Mouse (Mus musculus) forebrain, postnatal 0 days (tissue): ENCODE measurements around the gene Nkx2-5. TPM values are rescaled to one million over a fixed set of nuclear protein-coding genes. Genes with fewer than 3 reads are reported as not detected.

Experiments
- ATAC-seq: fragments of 200-750 bp; cut with Nextera tagmentation; 2 replicates; pipeline ENCODE4 v1.8.0; 2017; ENCODE audit warnings: mild to moderate bottlenecking, moderate library complexity
- DNase-seq: peaks from one replicate; pipeline ENCODE4 v3.0.0-alpha.2; 2015
- H3K27ac ChIP-seq: fragments of 300-500 bp; sonication (generic); 2 replicates; pipeline ENCODE4 v1.5.1; 2014; ENCODE audit warnings: low read depth, mild to moderate bottlenecking, antibody characterized with exemption, low read length, moderate library complexity, mixed read lengths
- H3K27me3 ChIP-seq: fragments of 300-500 bp; sonication (generic); 2 replicates; pipeline ENCODE4 v1.6.1; 2014; ENCODE audit warnings: mild to moderate bottlenecking, low read length, mixed read lengths; ENCODE audit not compliant: insufficient read depth
- H3K36me3 ChIP-seq: fragments of 300-500 bp; sonication (generic); 2 replicates; pipeline ENCODE4 v1.6.1; 2014; ENCODE audit warnings: mild to moderate bottlenecking, moderate library complexity; ENCODE audit not compliant: insufficient read depth
- H3K4me1 ChIP-seq: fragments of 300-500 bp; sonication (generic); 2 replicates; pipeline ENCODE4 v1.6.1; 2014; ENCODE audit warnings: antibody characterized with exemption; ENCODE audit not compliant: insufficient read depth
- H3K4me2 ChIP-seq: fragments of 300-500 bp; sonication (generic); 2 replicates; pipeline ENCODE4 v1.6.1; 2014; ENCODE audit warnings: low read depth, mild to moderate bottlenecking, moderate library complexity
- H3K4me3 ChIP-seq: fragments of 300-500 bp; sonication (generic); 2 replicates; pipeline ENCODE4 v1.5.1; 2014; ENCODE audit warnings: low read depth, low read length, mixed read lengths
- H3K9ac ChIP-seq: fragments of 300-500 bp; sonication (generic); 2 replicates; pipeline ENCODE4 v1.6.1; 2014; ENCODE audit warnings: mild to moderate bottlenecking
- H3K9me3 ChIP-seq: fragments of 300-500 bp; sonication (generic); 2 replicates; pipeline ENCODE4 v1.6.1; 2016; ENCODE audit warnings: low read length
- CTCF ChIP-seq: sonication (generic); IDR thresholded peaks from 2 replicates; pipeline ENCODE4 v1.5.1; 2016; ENCODE audit warnings: antibody characterized with exemption, control low read depth, low read depth
- WGBS: fragments of 180-500 bp; shearing (Covaris S2); extraction: QIAGEN DNeasy Blood & Tissue Kit; methylation state at CpG from one replicate; pipeline ENCODE4 v1.1.7; 2014; 5-methylcytosine and 5-hydroxymethylcytosine counted together
- polyA plus RNA-seq: library from polyadenylated mRNA; unstranded; fragments of >200 nt; fragmentation: Nextera tagmentation; extraction: Ambion mirVana; gene quantifications from 2 replicates; pipeline ENCODE4 v1.2.1, GENCODE M21; 2015
- total RNA-seq: library from RNA; depleted of rRNA; stranded (reverse); fragments of >200 nt; gene quantifications from 2 replicates; pipeline ENCODE4 v1.2.3, GENCODE M21; 2014

Gene Nkx2-5
- total and polyA plus RNA-seq, 2 experiments from 2014 or later: 0.14 TPM; not detected in 1

- no peaks in the 10 kb centered on the region for H3K9me3 ChIP-seq
- no peak overlapping the region for H3K9ac ChIP-seq
- H3K4me1 ChIP-seq: no peaks in the 10 kb centered on the region
- H3K4me2 ChIP-seq: no peak overlapping the region
- no peak overlapping the region for H3K4me3 ChIP-seq
- H3K27ac ChIP-seq: no peak overlapping the region
- TF ChIP-seq CTCF: no peak
- ATAC-seq (no peak), DNase-seq (no peak)
- no peaks in the 10 kb centered on the region for H3K27me3 ChIP-seq
- H3K36me3 ChIP-seq: no peaks in the 10 kb centered on the region
These were observed 27.0 kb downstream of the Nkx2-5 start for GRCm38 (mm10) chr17:26817776-26818175.

- no peak overlapping the region for H3K4me3 ChIP-seq
- H3K27ac ChIP-seq: no peak overlapping the region
- WGBS: 84% methylated on average over 6 of the region's 6 CpGs
- H3K9ac ChIP-seq: no peak overlapping the region
- no peak for TF ChIP-seq CTCF
- no peaks in the 10 kb centered on the region for H3K36me3 ChIP-seq
- H3K4me1 ChIP-seq: no peaks in the 10 kb centered on the region
- no peaks in the 10 kb centered on the region for H3K9me3 ChIP-seq
- DNase-seq (no peak), ATAC-seq (no peak)
- H3K4me2 ChIP-seq: no peak overlapping the region
- no peaks in the 10 kb centered on the region for H3K27me3 ChIP-seq
These were observed 28.0 kb downstream of the Nkx2-5 start for GRCm38 (mm10) chr17:26816810-26817209.

DNA sequence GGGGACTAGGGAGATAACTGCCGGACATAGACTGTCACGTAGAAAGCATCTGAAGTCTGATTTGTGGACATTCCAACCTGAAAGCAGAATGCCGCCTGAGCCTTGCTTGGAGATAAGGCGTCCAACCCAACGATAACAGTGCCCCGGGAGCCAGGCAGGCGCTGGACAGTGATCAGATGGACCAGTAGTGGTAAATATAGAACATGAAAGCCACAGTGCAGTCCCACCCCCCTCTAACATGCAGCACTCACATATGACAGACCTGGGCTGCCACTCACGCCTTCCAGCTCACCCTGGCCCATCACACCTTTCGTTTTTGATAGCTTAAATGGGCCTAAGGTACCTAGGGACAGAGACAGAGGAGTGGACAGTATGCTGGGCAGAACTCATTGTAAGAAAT is 31.3 kb downstream of the Nkx2-5 start:
- Histone ChIP-seq H3K9me3 (no peaks in the 10 kb centered on the region), H3K36me3 (no peaks in the 10 kb centered on the region), H3K27me3 (no peaks in the 10 kb centered on the region), H3K4me3 (no peak overlapping the region), H3K9ac (no peak overlapping the region), H3K27ac (no peak overlapping the region), H3K4me1 (no peaks in the 10 kb centered on the region), H3K4me2 (no peak overlapping the region)
- WGBS: 85% methylated on average over 9 of the region's 9 CpGs
- ATAC-seq (no peak), DNase-seq (no peak)
- no peak for TF ChIP-seq CTCF

DNA sequence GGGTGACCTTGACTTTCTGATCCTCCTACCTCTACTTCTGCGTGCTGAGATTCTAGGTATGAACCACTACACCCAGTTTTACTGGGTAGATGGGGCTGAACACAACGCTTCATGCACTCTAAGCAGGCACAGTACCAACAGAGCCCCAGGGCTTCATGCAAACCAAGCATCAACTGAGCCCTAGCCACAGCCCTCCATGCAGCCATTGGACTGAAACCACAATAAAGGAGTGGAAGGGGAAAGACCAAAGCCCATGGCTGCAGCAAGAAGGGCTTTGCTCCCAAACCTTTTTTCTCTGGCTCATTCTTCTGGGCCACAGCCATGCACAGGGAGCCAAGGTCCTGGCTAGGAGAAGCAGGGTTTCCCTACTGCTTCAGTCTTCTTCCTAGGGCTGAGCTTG is 32.2 kb downstream of the Nkx2-5 start:
- H3K9ac ChIP-seq: no peak overlapping the region
- no peak for ATAC-seq
- H3K27me3 ChIP-seq: no peaks in the 10 kb centered on the region
- no peak overlapping the region for H3K4me2 ChIP-seq
- H3K4me3 ChIP-seq: no peak overlapping the region
- H3K36me3 ChIP-seq: no peaks in the 10 kb centered on the region
- no peaks in the 10 kb centered on the region for H3K4me1 ChIP-seq
- H3K9me3 ChIP-seq: no peaks in the 10 kb centered on the region
- no peak for DNase-seq
- no peak overlapping the region for H3K27ac ChIP-seq
- no peak for TF ChIP-seq CTCF
- 72% methylated on average over 2 of the region's 2 CpGs for WGBS

GRCm38 (mm10) chr17:26802886-26803285 is 41.9 kb downstream of the Nkx2-5 start:
- Histone ChIP-seq H3K4me1 (no peaks in the 10 kb centered on the region), H3K27me3 (no peaks in the 10 kb centered on the region), H3K9me3 (no peaks in the 10 kb centered on the region), H3K4me2 (no peak overlapping the region), H3K9ac (no peak overlapping the region), H3K4me3 (no peak overlapping the region), H3K36me3 (no peaks in the 10 kb centered on the region), H3K27ac (no peak overlapping the region)
- DNase-seq (no peak), ATAC-seq (no peak)
- TF ChIP-seq CTCF: no peak
- WGBS: 86% methylated on average over 3 of the region's 3 CpGs

- DNase-seq (no peak), ATAC-seq (no peak)
- no peak overlapping the region for H3K9ac ChIP-seq
- 77% methylated on average over 6 of the region's 6 CpGs for WGBS
- H3K27ac ChIP-seq: no peak overlapping the region
- no peak overlapping the region for H3K4me2 ChIP-seq
- no peaks in the 10 kb centered on the region for H3K27me3 ChIP-seq
- no peaks in the 10 kb centered on the region for H3K4me1 ChIP-seq
- H3K4me3 ChIP-seq: no peak overlapping the region
- H3K9me3 ChIP-seq: no peaks in the 10 kb centered on the region
- peaks cover 6% of the 10 kb centered on the region for H3K36me3 ChIP-seq
- no peak for TF ChIP-seq CTCF
These were observed 47.3 kb downstream of the Nkx2-5 start for GRCm38 (mm10) chr17:26797379-26798128.

GRCm38 (mm10) chr17:26795386-26795785 is 49.4 kb downstream of the Nkx2-5 start:
- H3K9me3 ChIP-seq: no peaks in the 10 kb centered on the region
- no peaks in the 10 kb centered on the region for H3K4me1 ChIP-seq
- ATAC-seq (no peak), DNase-seq (no peak)
- no peak overlapping the region for H3K4me3 ChIP-seq
- no peak for TF ChIP-seq CTCF
- H3K9ac ChIP-seq: no peak overlapping the region
- 79% methylated on average over 7 of the region's 7 CpGs for WGBS
- no peak overlapping the region for H3K4me2 ChIP-seq
- H3K36me3 ChIP-seq: peaks cover 27% of the 10 kb centered on the region
- no peaks in the 10 kb centered on the region for H3K27me3 ChIP-seq
- no peak overlapping the region for H3K27ac ChIP-seq
